Mouse (Mus musculus): Measurements from ENCODE around the gene Faim2.

Faim2 gene

DNA sequence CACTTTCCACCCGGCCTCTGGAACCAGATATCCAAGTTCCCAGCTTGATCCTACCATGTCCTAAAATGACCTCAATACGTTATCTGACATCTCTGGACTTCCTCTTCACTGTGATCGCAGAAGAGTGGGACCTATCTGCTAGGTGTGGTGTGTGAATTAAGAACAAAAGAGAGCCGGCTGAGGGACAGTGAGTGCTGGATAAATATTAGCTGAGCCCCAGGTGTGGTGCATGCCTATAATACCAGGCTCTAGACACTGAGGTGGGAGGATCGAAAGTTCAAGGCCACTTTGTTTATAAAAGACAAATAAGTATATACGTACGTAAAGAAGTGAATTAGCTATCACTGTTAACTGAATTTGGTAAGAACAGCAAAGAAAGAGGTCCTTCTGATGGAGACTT is 18.1 kb downstream of the Faim2 start:
- no peak for DNase-seq (ENCODE audit: low read depth, low spot score)

DNA sequence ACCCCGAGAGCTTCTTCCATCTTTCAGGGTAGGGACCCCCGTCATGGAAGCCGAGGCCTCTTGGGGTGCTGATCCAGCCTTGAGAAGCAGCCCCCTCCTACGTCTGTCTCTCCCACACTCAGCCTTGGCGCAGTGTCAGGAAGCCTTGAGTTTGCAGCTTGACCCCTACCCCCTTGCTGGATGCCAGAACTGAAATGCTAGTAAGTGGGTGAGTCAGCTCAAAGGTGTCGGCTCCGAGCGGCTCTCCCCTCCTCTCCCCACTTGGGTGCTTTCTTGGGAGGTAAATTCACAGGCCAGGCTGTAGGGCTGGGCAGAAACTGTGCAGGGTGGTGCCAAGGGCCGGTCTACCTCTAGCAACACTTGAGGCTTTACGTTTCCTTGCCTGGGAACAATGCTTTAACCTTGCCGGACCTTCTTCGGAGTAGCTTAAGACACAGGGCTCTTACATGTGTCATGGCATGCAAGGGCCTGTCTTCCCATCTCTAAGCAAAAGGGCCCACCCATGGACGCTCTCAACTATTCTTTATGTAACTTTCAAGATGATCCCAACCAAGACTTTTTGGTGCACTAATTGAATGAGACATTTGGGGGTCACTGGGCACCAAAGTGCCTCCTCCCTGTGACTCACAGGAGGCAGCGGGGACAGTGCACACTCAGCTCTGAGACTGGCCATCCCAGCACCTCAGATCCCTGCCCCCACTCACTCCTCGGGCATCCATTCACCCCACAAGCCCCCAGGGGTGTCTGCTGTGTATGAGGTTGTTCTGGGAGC is 22.5 kb downstream of the Faim2 start:
- DNase-seq (ENCODE audit: low read depth, low spot score), result no peak

DNA sequence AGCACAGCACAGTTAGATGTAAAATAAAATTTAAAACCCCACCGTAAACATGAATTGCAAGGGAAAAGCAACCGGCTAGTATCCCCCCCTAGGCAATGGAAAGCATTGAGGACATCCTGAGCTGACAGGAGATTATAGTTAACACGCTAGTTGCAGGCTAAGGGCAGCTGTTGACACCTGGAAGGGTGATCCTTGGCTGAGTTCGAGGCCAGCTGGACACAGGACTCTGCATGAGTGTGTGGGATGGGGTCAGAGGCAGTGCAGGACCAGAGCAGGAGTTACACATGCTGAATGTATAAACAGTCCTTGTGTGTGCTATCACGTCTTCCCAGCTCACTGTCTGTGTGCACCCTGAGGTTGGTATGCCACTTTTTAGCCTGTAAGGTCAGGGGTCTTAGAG is 24.7 kb downstream of the Faim2 start:
- no peak for DNase-seq (ENCODE audit: low read depth, low spot score)

DNA sequence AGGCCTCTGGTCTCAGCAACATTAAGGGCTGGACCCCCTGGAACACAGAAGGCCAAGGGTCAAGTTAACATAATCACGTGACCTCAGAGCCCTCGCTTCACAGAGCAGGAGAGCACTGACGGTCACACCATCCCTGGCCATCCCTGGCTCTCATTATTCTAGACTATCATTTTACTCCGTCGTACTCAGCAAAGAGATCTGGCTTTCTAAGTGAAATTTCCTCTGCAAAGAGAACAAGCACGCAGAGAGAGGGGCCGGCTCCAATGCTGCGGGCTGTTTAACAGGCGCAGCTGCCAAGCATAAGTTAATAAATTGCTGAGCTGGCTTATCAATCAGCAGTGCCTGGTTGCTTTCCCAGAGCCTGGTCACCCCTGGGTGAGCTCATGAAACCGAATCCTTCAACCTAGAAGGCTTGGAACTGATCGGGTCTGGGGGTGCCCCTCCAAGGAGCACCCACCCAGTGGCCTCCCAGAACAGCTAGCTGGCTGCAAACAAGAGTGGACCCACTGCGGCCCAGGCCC is 25.6 kb downstream of the Faim2 start:
- no peak for DNase-seq (ENCODE audit: low read depth, low spot score)

DNA sequence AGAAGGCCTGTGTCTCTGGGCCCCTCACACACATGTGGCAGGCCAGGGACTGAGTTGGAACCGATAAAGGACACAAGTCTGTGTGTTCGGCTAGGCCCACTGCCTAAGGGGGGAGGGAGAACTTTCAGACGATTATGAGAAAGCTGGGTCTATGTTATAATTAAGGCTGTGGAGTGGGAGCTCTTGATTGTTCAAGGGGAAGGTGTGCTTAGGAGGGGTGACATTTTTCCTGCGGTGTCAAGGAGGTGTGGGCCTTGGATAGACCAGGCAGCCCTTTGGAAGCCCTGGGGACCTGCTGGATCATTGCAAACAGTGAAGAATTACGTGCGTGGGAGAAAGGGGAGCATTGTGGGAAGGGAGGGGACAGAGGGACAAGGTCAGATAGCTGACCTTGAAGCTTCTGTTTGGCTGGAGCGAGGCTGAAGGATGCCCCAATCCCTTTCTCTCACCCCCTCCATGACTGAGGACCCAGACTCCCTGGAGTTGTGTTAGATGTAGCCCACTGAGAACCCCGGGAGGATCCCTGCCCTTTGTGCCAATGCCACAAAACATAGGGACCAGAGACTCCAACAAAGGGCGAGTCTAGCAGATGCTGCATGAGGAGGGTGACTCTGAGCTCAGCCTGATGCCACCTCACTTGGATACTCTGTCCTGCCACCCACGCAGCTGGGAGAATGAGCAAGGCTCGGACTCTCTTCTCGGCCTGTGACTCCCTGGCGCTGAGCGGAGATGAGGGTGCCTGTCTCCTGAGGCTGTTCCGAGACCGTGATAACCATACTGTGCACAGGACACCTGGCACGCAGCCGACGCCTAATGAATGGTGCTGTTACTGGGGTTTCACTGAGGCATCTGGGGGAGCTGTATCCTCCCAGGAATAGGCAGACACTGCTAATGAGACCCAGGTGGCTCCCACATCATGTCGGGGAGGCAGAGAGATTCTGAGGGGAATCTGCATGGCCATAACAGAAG is 26.4 kb downstream of the Faim2 start:
- DNase-seq (ENCODE audit: low read depth, low spot score), result no peak

DNA sequence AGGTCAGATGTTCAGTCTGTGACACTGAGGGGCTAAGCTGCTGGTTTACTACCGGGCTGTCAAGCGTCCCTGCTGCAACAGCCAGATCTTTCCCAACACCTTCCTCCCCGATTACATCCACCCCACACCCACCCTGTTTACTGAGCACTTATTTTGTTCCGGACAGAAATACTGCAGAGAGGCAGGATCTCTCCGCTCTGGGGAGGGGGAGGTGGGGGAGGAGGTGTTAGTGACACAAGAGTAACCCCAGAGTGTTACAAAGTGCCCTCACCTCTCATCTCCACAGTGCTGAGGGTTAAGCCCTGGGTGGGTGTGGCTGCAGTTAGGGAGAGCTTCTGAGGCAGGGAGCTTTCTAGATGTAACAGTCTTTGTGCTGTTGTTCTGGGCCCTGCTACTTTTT is 27.6 kb downstream of the Faim2 start:
- no peak for DNase-seq (ENCODE audit: low read depth, low spot score)

DNA sequence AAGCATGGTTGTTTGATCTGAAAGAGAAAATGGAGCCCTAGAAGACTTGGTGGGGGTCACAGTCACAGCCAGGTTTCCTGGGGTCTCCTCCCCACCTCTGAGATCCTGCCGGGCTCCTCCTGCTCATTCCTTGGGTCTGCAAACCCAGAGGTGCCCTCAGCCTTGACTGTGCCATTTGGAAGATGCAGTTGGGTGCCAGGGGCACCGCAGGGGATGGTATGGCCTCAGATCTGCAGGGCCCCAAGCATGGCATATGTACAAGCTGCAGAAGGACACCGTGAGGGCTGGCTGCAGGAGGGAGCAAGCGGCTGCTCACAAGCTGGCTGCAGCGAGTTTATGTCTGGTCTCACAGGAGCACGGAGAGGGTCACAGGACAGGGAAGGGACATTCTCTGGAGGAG is 28.2 kb downstream of the Faim2 start:
- DNase-seq (ENCODE audit: low read depth, low spot score), result no peak

DNA sequence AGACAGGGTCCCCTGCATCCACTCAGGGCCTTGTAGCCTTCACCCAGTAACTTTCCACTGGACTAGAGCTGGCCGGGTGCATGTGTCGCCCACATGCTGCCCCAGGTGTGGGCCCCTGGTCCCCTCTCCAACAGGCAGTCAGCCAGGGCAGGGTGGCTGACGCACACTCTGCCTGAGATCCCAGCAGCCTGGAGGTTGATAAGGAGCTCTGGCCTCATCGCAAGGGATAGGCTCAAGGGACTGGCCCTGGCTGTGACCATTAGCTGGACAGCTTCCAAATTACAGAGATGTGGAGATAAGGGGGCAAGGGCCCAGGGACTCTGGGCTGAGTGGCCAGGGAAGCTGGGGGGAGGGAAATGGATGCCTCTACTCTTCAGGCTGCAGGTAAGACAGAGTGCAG is 29.2 kb downstream of the Faim2 start:
- DNase-seq (ENCODE audit: low read depth, low spot score), result no peak

DNA sequence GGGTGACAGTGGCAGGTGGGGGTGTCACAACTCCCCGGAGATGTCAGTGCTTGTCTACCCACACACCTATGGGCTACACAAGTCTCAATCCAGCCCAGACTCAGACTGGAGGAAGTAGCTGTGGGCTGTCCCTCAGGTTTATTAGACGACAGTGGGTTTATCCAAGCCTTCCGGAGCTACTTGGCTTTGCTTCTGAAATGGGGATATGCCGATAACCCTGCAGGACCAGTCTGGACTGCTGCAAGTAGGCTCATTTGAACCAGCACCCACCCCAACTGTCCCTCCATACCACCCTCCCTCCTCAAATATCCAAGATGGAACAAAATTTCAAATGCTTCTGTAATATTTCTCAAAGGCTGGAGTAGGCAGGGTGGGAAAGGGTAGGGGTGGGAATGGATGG is 29.6 kb downstream of the Faim2 start:
- DNase-seq (ENCODE audit: low read depth, low spot score), result no peak

DNA sequence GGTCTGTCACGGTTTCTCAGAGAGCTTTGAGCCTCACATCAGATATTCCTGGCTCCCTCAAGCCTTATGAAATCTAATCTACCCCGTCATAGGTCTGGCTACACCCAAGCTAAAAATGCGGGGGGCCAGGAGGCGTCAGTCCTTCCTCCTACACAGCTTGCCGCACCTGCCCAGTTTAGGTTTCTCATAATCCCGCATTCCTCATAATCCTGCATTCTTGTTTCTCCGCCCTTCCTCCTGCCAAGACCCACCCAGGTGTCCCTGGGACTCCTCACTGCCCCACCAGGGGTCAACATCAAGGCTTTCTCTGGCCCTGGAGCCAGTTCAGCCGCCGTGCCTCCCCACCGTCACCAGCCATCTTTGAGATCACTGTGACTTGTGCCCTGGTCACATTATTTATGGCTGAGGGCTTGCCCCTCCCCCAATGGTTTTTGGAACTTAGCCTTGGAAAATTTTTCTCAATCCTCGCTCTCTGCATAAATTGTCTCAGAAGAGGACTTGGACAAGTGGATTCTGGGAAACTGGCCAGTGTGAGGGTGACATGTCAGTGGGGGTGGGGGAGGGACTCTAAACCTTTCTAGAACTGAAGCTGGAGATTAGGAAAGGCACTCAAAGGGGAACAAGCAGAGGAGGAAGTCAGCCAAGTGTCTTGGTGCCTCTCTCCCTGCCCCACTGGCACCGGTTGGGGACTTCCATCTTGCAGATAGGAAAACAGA is 30.3 kb downstream of the Faim2 start:
- peak; percentile 60 for DNase-seq (ENCODE audit: low read depth, low spot score)

DNA sequence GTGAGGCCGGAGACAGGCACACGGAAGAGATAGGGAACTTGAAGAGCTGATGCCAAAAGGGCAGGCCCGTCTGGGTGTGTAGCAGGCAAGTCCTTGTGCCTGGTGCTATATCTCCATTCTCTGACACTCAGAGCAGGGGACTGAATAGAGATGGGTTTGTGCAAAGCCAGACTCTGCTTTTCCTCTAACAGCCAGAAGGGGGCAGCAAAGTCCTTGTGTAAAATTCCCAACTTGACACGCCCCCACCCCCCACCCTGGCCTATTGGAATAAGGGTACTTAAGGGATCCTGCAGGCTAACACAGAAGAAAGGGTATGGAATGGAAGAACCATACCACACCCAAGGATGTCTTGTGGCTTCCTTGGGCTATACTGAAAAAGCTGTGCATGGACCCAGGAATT is 30.9 kb downstream of the Faim2 start:
- peak; percentile 36 for DNase-seq (ENCODE audit: low read depth, low spot score)

DNA sequence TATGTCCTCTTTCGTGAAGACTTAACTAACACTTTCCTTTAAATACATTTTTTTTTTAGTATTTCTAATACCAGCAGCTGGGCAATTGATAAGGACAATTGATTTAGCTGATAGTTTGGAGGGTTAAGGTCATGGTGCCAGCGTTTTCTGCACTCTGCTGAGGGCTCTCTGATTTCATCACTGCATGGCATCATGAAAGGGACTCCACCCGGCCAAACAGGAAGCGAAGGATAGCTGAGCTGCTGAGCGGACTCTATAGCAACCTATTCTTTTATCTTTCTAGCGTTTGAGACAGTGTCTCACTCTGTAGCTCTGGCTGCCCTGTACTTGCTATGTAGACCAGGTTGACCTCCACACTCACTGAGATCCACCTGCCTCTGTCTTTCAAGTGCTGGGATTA is 43.2 kb downstream of the Faim2 start:
- DNase-seq (ENCODE audit: low read depth, low spot score), result no peak

DNA sequence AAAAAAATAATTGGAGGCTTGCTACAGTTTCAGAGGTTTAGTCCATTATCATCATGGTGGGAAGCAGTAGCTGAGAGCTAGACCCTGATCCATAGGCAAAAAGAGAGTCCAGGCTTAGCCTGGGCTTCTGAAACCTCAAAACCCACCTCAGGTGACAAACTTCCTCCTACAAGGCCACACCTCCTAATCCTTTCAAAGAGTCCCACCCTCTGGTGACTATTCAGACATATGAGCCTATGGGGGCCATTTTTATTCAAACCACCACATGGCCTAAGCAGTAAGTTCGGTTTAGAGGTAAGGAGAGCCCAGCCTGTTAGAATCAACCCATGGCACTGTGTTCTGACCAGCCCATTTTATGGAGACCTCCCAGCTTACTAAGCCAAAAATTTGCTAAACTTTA is 52.2 kb downstream of the Faim2 start:
- DNase-seq (ENCODE audit: low read depth, low spot score), result no peak

DNA sequence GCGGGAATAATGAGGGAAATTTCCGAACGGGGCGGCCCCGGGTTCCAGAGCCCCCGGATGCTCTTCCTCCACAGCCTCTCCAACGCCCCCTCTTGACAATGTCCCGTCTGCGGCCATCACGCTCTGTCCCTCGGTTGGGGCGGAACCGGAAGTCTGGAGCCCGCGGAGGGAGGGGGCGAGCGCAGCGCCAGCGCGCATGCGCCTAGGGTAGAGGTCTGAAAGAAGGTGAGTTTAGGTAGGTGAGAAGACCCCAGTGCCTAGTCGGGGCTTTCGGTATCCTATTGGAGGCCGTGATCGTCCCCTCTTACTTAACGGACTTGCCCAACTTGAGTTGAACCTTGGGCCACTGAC is 53.4 kb downstream of the Faim2 start, which contains the start of gene Bcdin3d:
Bcdin3d (minus strand) TSS at position 155 of the 351 bp plus-strand sequence.
- peak; percentile 87 for DNase-seq (ENCODE audit: low read depth, low spot score)

DNA sequence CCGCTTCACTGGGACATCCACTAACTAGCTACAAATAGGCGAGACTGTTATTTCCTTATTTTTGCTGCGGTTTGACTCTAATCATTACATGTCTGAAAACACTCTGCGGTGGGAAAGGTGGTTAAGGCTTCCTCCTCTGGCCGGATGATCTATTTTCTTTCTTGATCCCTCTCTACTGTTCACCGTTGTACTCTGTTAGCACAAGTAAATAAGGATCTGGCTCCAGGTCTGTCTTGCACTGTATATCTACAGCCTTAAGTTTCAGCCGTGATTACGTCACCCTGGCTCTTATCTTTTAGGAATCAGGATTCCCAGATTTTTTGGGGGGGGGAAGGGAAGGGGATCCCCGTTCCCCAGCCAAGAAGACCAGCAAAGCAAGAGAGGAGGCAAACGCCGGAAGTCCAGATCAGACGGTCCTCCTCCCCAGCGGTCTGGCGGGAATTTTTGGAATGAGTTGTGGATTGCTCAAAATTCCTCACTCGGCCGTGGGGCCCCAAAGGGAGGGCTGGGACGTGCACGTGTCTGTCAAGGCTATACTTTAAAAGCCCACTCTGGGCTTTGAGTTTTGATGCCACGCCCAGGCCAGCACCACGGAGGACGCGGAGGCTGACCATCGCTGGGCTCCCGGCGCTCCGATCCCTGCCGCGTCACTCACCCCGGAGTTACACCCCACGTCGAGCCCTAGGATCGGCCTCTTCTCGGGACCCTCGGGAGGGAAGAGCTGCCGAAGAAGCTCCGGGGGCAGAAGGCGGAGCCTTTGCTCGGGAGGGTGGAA is 54.0 kb downstream of the Faim2 start:
- peak; percentile 32 for DNase-seq (ENCODE audit: low read depth, low spot score)

DNA sequence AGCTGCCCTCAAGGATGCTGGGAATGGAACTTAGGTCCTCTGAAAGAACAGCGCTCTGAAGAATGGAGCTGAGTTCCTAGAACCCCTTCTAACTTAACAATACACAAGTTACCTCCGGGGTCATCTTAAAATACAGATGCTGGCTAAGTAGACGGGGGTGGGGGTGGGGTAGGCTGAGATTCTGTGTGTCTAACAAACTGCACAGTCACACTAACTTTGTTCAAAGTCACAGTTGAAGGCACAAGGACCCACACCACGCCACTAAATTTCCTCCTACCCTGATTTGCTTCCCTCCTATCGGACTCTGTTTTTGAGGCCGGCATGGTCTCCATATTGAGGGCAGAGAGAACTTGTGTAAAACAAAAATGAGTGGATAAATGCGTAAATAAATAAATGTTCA is 55.0 kb downstream of the Faim2 start:
- DNase-seq (ENCODE audit: low read depth, low spot score), result no peak

DNA sequence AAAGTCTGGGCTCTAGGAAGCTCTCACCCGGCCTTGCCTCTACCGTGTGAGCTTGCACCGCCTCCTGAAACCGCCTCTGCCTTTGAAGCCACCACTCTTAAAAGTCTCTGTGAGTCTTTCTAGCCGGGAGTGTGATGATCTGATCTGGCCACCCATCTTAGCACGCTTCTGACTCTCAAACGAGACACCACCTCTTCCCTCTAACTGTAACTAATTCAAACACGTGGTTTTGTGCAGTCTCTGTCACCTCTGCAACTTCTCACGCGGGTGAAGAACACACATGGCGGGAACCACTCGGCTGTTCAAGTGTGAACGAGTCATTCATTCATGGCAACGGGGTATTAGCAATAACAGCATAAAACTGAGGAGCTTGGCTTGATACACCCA is 56.3 kb downstream of the Faim2 start:
- no peak for DNase-seq (ENCODE audit: low read depth, low spot score)

DNA sequence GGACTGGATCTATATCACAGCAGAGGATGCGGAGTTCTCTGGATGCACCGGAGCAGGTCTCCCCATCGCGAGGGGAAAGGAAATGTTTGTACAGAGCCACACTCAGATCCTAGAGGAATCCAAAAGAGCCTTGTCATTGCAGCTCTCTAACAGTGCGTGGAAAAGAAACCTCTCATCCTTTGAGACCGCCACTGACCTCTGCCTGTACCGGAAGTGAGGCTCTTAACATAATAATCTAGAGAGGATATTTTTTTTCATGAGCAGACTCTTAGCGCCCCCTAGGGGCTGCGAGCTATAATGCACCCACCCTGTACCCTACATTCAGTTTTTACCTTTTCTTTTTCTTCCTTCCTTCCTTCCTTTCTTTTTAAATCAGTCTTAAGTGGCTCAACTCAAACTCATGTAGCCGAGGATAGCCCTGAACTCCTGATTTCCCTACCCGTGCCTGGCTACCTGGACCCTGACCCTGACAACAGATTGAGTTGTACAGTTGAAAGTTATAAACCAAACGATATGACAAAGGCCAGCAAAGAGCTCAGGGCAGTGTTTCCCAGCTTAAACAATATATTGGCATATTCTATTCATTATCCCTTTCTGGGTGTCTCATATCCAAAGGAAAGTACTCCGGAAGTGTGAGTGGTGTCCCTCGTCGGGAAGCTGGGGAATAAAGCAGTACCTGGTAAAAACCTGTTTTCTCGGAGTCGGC is 56.8 kb downstream of the Faim2 start:
- peak; percentile 66 for DNase-seq (ENCODE audit: low read depth, low spot score)

DNA sequence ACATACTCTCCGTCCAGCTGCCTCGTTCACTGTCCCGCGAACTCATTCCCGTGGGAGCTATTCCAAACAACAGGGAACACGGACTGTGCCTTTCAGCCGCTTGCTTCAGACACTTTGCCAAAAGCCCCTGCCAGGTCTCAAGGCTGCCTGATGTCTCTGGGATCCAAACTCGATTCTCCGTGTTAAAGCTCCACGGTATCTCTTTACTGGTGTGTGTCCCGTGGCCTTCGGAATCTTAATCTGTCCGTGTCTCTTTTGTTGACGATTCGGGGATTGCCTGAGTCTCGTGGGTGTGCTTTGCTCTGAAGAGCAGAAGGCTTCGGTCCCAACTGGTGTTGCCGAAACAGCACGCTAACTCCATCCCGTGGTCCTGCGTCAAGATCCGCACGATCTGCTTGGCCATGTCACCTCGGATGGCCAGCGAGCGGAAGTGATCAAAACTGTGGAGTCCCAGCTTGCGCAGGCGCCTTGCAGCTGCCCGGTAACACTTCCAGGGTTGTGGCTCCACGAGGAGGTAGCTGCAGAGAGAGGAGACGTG is 57.7 kb downstream of the Faim2 start:
- peak; percentile 75 for DNase-seq (ENCODE audit: low read depth, low spot score)

DNA sequence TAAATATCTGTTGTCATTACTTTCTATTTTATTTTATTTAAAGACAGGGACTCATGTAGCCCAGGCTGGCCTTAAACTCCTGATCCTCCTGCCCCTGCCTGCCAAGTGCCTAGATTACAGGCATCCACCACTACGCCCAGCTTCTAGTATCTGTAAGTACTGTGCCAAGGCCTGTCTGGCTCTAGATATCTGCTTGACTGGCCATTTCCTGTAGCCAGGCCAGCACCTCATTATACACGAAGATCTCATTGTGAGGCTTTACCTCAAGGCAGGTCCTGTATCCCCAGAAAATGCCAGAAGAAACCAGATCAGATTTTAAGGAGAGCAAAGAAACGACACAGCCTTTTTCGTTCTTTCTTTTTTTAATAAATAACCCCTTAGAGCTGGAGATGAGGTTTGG is 58.2 kb downstream of the Faim2 start:
- no peak for DNase-seq (ENCODE audit: low read depth, low spot score)
